Mouse (Mus musculus) brain, embryonic 18.5 days (tissue): ENCODE measurements around the gene 1110059E24Rik.
"Not testable (repeated sequence)": the region's sequence is repeated elsewhere in the genome, so short reads cannot be mapped to it uniquely, and the experiment has no call there.

Source experiments
- DNase-seq: peaks from one replicate; pipeline ENCODE4 v3.0.0-alpha.2; 2012; ENCODE audit warnings: low read depth, low spot score

Gene 1110059E24Rik

DNA sequence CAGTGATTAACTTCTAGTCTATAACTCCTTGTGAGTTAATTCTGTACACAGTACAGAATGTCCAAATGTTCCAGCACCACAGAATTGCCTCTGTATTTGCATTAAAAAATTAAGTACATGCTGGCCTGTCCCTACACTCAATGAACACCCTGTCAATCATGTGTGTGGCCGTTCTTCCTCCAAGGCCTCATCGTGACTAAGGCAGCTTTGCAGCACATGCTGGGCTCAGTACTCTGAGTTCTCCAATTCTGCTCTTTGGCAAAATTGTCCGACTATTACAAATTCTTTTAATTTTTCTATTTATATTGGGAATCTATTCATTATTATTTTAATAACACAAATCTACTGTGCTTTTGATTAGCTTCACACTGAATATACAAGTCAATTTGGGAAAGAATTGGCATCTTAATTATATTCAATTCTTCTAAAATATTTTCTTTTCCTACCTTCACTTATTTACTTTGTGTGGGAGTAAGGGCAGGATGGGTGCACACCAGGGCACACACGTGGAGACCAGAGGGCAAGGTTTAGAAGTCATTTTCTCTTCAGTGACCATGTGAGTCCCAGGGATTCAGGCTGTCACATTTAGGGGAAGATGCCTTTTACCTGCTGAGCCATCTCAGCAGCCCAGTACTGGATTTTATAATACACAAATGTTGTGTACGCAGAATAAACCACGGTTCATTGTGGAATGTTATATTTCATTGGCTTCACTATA, 26.3 kb downstream of the 1110059E24Rik start:
- DNase-seq: no peak

DNA sequence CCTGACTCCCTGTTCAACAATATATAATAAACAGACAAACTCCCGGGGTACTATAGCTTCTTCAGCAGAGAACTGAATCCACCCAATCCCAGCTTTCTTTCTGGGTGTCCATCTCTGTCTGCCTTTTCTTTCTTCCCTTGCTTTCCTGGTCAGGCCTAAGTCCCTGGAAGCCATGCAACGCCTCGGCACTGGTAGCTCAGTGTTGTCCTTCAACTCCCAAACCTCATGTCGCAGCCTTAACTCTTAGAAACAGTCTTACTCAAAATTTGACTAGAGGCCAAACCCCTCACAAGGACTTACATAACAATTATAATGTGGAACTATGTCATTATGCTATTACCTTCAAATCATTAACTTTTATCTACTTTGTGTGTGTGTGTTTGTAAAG, 28.6 kb downstream of the 1110059E24Rik start:
- DNase-seq: no peak

DNA sequence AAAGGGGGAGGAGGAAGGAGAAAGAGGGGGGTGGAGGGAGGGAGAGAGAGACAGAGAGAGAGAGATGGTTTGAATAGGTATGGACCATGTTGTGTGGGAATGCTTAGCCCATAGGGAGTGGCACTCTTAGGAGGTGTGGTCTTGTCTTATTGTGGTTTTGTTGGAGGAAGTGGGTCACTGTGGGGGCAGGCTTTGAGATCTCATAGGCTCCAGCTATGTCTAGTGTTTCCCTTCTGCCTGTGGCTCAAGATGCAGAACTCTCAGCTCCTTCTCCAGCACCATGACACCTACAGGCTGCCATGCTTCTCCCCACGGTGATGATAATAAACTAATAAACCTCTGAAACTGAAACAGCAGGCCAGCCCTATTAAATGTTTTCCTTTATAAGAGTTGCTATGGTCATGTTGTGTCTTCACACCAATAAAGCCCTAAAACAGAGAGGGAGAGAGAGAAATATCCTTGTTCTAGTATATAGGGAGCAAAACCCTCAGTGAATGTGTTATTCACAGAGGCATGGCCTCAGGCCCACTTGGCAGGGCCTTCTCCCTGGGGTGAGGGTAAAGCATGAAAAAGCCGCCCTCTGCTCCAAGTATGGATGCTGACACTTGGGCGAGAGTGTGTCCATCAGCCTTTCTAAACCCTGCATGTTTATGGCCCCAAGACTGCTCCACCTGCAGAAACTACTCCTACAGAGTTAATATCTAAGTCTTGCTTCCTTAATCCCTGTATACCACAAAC, 29.2 kb downstream of the 1110059E24Rik start:
- no peak for DNase-seq

DNA sequence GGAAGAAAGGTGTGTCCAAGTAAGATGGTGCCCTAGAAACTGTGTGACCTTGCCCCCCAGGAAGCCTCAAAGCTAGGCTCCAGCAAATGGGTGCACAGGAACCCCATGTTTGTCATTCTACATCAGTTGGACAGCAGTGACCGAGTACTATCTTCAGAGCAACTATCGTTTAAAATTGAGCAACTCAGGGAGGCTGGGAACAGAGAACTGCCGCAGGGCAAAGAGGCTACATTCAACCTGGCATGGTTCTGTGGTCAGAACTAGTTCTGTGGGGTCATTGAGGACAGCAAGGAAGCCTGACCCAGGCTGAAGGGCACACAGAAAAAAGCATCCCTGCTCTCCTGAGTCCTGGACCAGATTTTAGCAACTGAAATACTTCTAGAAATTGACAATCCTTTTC, 37.0 kb downstream of the 1110059E24Rik start:
- DNase-seq: no peak

DNA sequence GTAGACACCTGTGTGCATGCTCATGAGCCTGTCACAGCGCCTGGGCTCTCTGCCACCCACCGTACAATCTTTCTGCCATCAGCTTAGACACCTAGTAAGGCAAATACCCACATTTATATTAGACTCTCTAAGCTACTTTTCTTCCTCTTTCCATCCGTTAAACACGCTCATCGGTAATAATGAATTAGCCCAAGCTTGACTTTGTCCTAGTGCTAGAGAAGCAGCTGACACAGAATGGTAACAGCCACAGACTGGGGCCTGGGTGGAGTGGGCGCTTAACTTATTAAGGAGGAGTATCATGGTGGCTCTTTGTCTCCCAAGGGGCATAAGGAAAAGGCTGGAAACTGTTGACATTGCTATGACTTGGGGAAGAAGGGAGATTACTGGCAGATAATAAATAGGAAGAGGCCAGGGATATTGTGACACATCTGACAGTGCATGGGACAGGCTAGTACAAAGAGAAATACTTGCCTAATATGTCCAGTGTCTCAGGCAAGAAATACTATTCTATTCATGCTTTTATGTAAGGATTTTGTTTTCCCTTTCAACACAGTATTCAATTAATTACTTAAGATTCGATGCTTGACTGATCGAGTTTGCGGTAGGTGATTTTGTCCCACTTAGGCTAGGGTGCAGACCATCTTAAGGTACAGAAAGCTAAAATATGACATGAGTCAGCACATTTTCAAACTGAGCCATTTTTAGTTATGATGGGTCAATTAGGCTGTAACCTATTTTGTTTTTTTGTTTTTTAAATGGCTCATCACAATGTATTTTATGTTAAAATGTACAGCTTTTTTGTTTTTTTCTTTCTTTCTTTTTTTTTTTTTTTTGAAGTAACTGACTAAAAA, 40.8 kb downstream of the 1110059E24Rik start:
- DNase-seq: no peak

DNA sequence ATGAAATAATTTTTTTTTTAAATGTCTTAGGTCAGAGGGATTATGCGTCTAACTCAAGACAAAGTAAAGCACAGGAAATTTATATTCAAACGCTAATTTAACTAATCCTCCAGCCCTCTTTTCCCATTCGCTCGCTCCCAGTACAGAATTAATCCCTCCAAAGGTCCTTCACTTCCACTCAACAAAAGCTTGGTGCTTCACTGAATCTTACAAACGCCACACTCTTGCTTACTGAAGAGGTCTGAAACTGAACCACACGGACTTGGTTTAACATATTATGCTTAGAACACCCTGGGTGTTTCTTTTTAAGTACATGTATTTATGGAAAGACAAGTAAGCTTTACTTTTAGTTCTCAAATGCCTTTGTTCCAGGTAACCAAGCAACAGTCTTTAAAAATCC, 41.5 kb downstream of the 1110059E24Rik start:
- no peak for DNase-seq

DNA sequence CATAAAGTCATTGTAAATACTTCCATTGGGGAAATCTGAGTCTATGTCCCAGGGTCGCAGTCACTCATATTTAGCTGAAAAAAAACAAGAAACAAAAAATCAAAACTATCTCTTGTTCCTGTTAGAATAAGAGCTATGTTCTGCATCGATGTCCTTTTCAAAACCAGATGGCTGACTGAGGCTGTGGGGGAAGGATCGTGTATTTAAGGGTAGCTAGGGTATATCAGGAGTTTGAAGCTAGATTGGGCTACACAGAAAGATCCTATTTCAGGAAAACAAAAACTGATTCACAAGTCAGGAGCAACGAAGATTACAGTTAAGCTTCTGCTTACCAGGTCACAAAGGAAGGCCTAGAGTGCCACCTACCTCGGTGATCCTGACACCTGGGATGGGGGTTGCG, 42.5 kb downstream of the 1110059E24Rik start:
- DNase-seq: no peak

DNA sequence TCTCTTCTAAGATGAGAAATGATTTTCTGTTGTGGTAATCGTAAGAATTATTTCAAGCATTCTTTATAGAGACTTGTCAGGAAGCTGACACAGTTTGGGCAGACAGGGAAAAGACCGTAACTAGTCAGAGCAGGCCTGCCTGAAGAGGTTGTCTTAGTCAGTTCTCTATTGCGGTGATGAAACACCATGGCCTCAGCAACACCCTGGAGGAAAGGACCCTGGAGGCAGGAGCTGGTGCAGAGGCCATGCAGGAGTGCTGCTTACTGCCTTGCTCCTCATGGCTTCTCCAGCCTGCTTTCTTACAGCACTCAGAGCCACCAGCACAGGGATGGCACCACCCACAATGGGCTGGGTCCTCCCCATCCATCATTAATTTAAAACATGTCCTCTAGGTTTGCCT, 47.5 kb downstream of the 1110059E24Rik start:
- DNase-seq: no peak

DNA sequence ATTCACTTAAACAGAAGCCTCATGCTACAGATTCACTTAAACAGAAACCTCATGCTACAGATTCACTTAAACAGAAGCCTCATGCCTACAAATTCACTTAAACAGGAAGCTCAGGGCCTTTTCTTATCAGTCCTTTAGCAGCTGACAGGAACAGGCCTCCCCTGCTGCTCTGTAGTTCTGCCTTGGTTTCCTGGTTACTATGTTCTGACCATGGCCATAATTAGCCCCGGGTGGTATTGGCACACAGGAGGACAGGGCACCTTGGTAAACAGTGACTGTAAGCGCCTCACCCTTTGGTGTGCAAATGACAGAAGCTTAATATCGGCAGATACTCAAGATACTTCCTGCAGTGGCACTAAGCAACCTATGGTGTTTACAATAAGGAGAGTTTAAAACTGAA, 48.9 kb downstream of the 1110059E24Rik start:
- DNase-seq: no peak

DNA sequence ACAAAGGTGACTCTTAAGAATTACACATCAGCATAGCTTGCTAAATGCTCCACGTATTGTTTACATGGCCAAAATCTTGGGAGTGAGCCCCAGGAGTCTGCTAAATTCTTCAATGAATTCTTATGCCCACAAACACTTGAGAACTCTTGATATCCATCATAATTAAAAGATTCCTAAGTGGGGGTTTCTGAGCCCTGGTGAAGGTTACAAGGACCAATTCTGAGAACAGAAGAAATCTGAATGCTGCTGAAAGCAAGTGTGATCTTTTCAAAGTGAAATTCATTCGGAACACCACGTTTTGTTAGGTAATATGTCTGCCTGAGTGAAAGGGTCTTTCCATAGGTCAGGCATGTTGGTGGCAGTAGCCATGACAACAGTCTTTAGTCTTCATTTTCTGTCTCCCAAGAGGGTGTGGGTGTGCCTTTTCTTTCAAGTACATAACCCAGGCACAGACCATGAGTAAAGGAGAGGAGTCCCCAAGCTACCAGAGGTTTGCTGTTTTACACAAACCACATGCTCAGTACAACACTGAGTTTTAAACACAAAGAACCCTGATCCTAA, 51.2 kb downstream of the 1110059E24Rik start:
- no peak for DNase-seq

DNA sequence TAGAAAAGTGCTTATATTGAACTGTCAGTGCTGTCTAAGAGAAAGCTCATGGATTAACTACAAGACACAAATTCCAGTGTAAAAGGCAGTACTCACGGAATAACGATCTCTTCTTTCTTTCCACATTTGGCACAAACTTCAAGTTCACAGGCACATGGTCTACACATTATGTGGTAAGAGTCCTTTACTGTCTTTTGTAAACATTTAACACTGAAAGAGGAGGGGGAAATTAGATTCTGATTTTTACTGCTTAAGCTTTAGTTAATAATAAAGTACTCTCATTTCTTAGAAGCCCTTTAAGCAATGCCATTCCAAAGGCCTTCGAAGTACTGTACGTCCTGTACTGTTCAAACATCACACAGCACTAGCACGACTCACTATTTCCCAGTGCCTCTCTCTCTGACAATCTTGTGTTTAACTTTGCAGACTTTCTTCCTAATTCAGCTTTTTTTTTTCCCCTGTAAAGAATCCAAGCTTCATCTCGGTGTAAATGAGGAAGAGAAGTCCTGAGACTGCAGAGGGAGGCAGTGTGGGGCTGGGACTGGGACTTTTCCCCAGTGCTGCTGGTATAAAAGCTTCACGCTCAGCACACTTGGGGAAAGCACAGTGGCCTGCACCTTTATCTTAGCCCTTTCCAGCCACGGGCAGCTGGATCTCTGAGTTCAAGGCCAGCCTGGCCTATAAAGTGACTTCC, 54.0 kb downstream of the 1110059E24Rik start:
- no peak for DNase-seq

DNA sequence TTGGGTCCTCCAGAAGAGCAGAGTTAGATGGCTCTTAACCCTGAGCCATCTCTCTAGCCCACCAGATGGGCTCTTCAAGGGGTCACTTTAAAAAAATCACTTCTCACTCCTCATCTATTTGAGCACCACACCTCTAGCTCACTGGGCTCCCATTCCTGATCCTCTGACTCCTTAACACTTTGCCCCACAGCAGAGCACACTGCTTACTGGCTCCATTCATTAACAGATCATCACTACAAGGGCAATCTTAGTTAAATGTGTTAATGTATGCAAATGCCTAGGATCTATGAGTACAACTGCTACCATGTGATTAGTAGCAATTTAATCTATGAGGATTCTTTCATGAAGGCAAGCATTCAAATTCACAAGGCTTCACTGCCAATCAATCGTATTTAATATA, 58.1 kb downstream of the 1110059E24Rik start:
- no peak for DNase-seq

DNA sequence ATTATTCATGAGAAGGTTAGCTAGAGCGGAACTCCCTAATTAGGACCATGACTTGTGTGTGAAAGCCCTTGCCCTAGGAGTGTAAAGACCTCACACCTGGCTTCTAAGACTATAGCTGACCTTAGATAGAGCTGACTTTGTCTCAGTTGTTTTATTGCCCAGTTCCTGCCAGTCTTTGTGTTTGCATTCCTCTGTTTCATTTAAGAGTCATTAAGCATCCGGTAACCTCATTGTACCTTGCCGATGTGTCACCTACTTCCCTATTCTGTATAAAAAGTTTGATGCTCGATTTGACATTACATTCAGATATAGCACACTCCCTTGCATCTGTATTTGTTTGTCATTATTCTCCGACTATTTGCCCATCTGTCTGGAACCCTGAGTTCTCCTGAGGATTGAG, 60.6 kb downstream of the 1110059E24Rik start:
- DNase-seq: not testable (repeated sequence)

DNA sequence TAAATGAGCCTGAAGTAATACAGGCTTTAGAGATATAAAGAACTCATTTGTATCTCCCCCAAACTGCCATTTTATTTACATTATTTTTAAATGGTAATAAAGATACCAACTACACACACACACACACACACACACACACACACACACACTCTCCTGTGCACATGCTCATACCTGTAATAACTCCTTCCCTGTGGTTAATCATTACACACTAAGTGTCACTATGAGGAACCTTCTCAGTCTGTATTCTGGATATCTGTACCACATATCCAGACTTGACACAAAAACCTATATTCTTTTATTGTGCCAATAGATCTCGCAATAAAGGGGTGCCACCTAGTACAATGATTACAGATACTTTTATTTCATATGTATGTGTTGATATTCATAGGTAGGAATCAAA, 62.9 kb downstream of the 1110059E24Rik start:
- DNase-seq: no peak

DNA sequence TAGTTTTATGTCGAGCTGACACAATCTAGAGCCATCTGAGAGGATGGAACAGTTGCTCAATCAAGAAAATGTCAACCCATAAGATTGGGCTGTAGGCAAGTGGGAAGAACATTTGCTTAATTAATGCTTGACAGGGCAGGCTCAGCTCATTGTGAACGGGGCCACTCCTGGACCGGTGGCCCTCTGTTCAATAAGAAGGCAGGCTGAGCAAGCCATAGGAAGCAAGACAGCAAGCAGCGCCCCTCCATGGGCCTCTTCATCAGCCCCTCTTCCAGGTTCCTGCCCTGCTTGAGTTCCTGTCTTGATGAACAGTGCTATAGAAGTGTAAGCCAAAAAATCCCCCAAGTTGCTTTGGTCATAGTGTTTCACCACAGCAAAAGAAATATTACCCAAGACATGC, 65.2 kb downstream of the 1110059E24Rik start:
- DNase-seq: no peak

DNA sequence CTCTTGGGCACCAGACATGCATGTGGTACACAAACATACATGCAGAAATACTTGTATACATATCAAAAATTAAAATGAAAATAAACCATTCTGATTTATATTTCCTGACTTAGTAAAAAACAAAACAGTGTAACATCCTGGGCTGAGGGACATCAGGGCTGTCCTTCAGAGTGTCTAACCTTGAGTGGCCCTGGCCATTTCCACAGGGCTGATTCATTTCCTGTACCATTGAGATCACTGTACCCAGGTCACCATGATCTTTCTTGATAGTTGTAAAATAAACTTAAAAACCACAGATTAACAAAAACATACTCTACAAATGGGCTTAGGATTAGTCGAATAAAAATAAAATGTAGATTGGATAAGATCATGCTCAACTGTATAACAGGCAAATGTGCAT, 66.2 kb downstream of the 1110059E24Rik start:
- DNase-seq: no peak

DNA sequence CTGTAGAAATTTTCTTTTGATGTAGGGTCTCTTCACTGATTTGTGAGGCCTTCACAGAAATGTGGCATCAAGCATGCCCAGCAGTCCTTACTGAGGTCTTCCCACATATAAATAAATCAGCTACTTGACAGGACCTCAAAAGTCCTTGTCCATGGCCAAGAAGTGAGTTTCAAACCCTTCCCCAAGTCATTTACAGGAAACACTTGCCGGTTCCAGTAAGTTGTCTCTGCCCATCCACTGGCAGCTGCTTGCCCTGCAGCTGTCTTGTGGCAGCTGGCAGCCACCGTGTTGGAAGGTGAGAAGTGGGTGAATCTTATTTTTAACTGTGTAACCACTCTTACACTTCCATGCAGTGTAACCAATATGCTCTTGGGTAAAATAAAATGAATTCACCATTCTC, 66.9 kb downstream of the 1110059E24Rik start:
- DNase-seq: no peak

DNA sequence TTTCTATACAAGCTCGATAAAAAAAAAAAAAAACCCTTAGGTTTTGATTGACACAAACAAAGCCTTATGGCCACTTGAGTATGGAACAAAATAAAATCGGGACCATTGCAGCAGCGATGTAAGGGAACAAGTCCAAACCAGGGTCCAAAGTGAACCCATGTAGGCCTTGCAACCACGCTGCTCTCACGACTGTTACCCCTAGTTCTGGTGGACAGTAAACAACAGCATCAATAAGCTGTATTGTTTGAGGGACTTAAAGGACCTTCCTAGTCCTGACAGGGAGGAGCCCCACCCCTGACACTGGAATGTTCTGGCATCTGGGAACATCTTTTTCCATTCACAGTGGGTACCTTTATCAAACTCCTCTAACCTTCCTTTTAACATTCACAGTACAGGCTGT, 68.8 kb downstream of the 1110059E24Rik start:
- DNase-seq: no peak

DNA sequence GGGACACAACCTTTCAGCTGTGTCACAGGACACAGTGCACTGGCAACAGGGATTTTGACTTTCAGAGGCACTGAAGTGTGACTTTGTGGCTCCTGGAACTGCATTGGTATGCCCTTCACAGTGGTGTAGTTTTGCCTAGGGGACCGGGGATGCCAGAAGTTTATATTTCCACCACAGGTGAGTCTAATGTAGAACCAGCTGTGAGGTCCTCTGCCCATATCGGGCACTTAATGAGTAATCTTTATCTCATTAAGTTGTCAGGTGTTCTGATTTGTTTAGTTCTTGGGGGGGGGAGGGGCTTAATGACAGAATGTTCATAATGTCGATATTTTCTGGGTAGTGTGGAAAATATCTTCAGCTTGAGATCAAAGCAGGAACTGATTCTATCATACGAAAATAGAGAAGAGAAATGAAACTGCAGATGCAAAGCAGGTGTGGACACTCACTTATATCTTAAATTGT, 69.2 kb downstream of the 1110059E24Rik start:
- no peak for DNase-seq

DNA sequence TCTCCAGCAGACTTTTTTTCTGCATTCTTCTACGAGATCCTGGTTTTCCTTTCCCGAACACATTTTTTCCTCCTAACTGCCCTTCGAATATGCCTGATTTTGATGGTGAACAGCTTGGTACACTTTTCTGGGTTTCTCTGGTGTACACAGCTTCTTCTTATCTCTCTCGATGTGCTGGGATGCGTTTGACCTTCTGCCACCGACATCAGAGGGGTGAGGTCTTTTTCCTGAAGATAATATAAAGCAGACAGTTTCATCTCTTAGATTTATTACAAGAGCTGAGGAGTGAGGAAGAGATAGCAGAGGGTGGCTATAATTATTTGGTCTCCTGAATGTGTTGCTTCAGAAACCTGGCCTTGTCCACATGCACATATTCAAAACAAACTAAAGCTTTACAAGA, 71.4 kb downstream of the 1110059E24Rik start:
- no peak for DNase-seq

DNA sequence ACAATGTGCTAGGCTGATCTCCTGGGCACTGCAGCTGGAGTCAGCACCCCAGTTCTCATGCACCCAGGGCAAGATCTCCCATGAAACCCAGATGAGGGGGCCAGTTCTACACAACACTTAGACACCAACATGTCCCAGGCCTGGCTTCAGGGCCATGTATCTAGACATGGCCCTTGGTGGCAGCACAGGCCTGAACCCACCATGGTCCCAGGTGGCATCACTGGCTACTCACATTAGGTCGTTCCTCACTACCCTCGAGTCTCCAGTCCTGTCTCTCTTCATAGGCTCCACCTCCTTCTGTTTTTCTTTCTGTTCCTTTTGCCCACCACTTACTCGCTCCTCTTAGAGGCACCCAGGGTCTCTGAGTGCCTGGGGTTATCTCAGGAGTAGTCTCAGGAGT, 72.9 kb downstream of the 1110059E24Rik start:
- no peak for DNase-seq
